Mouse (Mus musculus): ENCODE measurements around the gene E130308A19Rik. TPM values are rescaled to one million over a fixed set of nuclear protein-coding genes. Genes with fewer than 3 reads are reported as not detected.

Gene E130308A19Rik
- polyA plus RNA-seq, 1 experiment from 2014 or later: 37.3 TPM

DNA sequence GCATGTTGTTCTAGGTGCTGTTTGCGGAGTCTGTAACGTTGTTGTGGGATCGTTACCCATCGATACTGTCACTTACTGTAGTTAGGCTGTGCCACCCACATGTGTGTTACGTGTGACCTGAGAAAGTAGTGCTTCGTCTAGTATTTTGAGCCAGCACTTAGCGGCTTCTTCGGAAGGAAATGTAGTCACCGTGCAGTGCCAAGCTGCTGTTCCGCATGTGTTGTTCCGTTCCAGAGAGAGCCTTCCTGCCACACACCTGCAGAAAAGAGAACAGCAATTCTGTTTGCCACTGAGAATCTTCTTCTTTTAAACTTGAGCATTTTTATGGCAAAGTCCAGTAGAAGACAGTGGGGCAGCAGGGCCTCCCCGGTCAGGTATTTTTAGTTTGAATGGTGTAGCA, 100.5 kb downstream of the E130308A19Rik start:
- H3K27ac ChIP-seq (ENCODE audit: low read depth, low read length): no peak overlapping the region
- 88% methylated on average over 12 of the region's 12 CpGs for WGBS
- no peaks in the 10 kb centered on the region for H3K9me3 ChIP-seq (ENCODE audit: control insufficient read depth, low read length)
- H3K27me3 ChIP-seq (replicated peaks; ENCODE audit: control insufficient read depth, insufficient read depth, low read length): no peaks in the 10 kb centered on the region
- H3K4me2 ChIP-seq (ENCODE audit: low read length): no peak overlapping the region
- no peaks in the 10 kb centered on the region for H3K4me1 ChIP-seq (ENCODE audit: control insufficient read depth, insufficient read depth, low read depth, low read length)
- no peak for ATAC-seq
- no peak overlapping the region for H3K9ac ChIP-seq (ENCODE audit: low read depth, low read length)
- H3K36me3 ChIP-seq (ENCODE audit: control insufficient read depth, insufficient read depth, low read length): no peaks in the 10 kb centered on the region
- H3K4me3 ChIP-seq (ENCODE audit: low read length): no peak overlapping the region

DNA sequence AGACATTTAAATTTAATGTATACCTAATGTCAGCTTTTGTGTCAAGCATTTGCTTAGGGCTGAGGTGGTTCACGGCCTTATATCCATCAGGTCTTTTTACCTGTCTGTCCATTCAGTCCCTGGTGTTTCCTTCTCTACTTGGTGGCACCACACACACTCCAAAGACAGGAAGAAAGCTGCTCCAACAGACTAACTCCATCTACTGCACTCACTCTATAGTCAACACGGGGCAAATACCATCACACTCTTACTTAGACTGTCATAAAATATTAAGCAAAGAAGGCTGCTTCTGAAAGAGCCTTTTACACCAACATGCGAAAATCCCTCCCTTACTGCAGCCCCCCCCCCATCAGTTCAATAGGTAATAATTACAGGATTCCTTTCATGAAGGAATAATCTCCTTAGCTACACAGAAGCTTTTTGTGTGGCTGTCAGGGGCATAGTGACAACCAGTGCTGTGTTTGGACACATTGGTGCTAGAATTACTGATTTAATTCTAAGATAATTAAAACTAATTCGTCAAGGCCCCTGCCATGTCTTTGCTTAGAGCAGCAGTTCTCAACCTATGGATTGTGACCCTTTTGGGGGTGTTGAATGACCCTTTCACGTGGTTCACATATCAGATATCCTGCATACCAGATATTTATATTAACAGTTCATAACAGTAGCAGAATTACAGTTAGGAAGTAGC, 101.3 kb downstream of the E130308A19Rik start:
- Histone ChIP-seq H3K4me3 (ENCODE audit: low read length) (no peak overlapping the region), H3K9ac (ENCODE audit: low read depth, low read length) (no peak overlapping the region), H3K4me1 (ENCODE audit: control insufficient read depth, insufficient read depth, low read depth, low read length) (no peaks in the 10 kb centered on the region), H3K27me3 (replicated peaks; ENCODE audit: control insufficient read depth, insufficient read depth, low read length) (no peaks in the 10 kb centered on the region), H3K4me2 (ENCODE audit: low read length) (no peak overlapping the region), H3K9me3 (ENCODE audit: control insufficient read depth, low read length) (no peaks in the 10 kb centered on the region), H3K27ac (ENCODE audit: low read depth, low read length) (no peak overlapping the region), H3K36me3 (ENCODE audit: control insufficient read depth, insufficient read depth, low read length) (no peaks in the 10 kb centered on the region)
- WGBS: 54% methylated on average over 5 of the region's 5 CpGs
- peak; percentile 52; the same call in 1 of the 2 replicates for ATAC-seq

DNA sequence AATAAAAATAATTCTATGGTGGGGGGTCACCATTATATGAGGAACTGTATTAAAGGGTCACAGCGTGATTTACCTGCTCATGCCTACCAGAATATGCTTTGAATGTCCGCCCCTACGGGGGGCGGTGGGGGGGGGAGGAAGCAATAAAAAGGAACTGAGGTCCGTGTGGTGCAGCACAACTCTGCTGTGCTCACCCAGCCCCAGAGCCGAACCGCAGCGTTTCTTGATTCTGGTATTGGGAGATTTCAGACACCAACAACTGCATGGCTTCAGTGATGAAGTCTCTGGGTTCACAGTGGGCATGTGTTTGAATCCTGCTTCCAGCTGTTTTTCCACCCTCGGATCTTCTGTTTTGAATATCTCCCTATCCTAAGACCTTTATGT, 101.9 kb downstream of the E130308A19Rik start:
- 73% methylated on average over 9 of the region's 9 CpGs for WGBS
- no peak overlapping the region for H3K4me2 ChIP-seq (ENCODE audit: low read length)
- H3K4me3 ChIP-seq (ENCODE audit: low read length): no peak overlapping the region
- no peak overlapping the region for H3K27ac ChIP-seq (ENCODE audit: low read depth, low read length)
- H3K4me1 ChIP-seq (ENCODE audit: control insufficient read depth, insufficient read depth, low read depth, low read length): no peaks in the 10 kb centered on the region
- no peak overlapping the region for H3K9ac ChIP-seq (ENCODE audit: low read depth, low read length)
- ATAC-seq: peak; percentile 34; the same call in 1 of the 2 replicates
- H3K36me3 ChIP-seq (ENCODE audit: control insufficient read depth, insufficient read depth, low read length): no peaks in the 10 kb centered on the region
- H3K27me3 ChIP-seq (replicated peaks; ENCODE audit: control insufficient read depth, insufficient read depth, low read length): no peaks in the 10 kb centered on the region
- no peaks in the 10 kb centered on the region for H3K9me3 ChIP-seq (ENCODE audit: control insufficient read depth, low read length)

DNA sequence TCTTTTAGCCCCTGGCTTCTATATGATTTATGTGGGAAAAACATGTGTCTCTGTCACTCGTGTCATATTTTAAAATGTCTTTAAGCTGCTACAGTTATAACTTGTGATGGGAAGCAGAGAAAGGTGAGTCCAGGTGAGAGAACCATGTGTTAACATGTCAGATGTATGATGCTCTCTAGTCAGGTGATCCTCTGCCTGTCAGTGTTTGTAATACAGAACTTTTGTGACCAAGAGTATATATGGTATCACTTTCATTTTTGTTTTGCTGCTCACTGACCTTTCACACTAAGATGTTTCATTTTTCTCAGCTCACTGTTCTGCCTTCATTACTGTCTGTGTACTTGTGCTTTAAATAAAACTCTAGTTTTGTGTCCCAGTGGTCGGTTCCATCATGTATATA, 102.8 kb downstream of the E130308A19Rik start:
- Histone ChIP-seq H3K9ac (ENCODE audit: low read depth, low read length) (no peak overlapping the region), H3K4me2 (ENCODE audit: low read length) (no peak overlapping the region), H3K36me3 (ENCODE audit: control insufficient read depth, insufficient read depth, low read length) (no peaks in the 10 kb centered on the region), H3K4me1 (ENCODE audit: control insufficient read depth, insufficient read depth, low read depth, low read length) (no peaks in the 10 kb centered on the region), H3K27ac (ENCODE audit: low read depth, low read length) (no peak overlapping the region), H3K27me3 (replicated peaks; ENCODE audit: control insufficient read depth, insufficient read depth, low read length) (no peaks in the 10 kb centered on the region), H3K4me3 (ENCODE audit: low read length) (no peak overlapping the region), H3K9me3 (ENCODE audit: control insufficient read depth, low read length) (no peaks in the 10 kb centered on the region)
- 79% methylated on average over 2 of the region's 2 CpGs for WGBS
- no peak for ATAC-seq

DNA sequence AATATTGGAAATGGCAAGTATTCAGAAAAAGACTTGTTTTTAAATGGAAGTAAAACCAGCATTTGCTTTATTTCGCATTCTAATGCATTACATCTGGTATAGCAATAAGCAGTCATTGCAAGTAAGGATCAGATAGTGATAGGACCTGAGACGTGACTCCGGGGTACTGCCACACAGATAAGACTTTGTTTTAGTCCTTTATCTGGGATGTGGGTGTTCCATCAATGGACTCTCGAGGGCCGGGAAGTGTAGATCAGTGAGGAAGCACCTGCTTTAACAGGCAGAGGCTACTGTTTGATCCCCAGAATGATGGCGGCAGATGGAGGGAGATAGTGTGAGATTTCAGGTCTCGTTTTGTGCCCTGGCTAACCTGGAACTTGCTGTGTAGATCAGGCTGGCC, 105.5 kb downstream of the E130308A19Rik start:
- ATAC-seq: no peak
- Histone ChIP-seq H3K9ac (ENCODE audit: low read depth, low read length) (no peak overlapping the region), H3K4me2 (ENCODE audit: low read length) (no peak overlapping the region), H3K4me1 (ENCODE audit: control insufficient read depth, insufficient read depth, low read depth, low read length) (no peaks in the 10 kb centered on the region), H3K27me3 (replicated peaks; ENCODE audit: control insufficient read depth, insufficient read depth, low read length) (no peaks in the 10 kb centered on the region), H3K9me3 (ENCODE audit: control insufficient read depth, low read length) (0 out of 2 replicates have a peak, but pooled peaks cover 2% of the 10 kb centered on the region), H3K4me3 (ENCODE audit: low read length) (no peak overlapping the region), H3K27ac (ENCODE audit: low read depth, low read length) (no peak overlapping the region), H3K36me3 (ENCODE audit: control insufficient read depth, insufficient read depth, low read length) (no peaks in the 10 kb centered on the region)
- whole genome bisulfite sequencing: 95% methylated on average over 7 of the region's 7 CpGs

DNA sequence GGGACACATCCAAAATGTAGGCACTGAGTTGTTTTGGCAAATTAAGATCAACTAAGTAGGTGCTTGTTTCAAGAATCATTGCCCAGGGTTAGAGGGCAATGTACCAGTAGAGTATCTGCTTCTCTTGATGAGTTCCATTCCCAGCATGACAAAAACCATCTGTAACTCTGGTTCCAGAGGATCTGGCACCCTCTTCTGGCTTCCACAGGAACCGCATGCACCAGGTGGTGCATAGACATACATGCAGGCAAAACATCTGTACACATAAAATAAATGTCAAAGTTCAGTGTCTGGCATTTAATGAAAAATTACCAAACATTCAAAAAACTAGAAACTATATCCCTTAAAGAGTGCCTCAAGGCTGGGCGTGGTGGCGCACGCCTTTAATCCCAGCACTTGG, 113.3 kb downstream of the E130308A19Rik start:
- no peak for ATAC-seq
- H3K36me3 ChIP-seq (ENCODE audit: control insufficient read depth, insufficient read depth, low read length): no peaks in the 10 kb centered on the region

DNA sequence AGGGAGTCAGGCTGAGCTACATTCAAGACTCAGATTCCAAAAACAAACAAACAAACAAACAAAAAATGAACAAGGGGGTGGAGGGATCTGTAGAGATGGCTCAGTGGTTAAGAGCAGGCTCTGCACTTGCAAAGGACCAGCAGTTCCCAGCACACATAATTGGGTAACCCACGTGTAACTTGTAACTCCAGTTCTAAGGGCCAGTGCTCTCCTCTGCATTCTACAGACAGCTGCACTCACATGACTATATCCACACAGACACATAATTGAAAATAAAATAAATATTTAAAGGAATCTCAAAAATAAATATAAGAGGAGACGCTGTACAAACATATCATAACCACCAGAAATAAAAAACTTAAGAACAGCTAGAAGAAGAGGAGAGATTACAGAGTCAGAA, 113.9 kb downstream of the E130308A19Rik start:
- H3K4me1 ChIP-seq (ENCODE audit: control insufficient read depth, insufficient read depth, low read depth, low read length): no peaks in the 10 kb centered on the region
- ATAC-seq: no peak
- 0 out of 2 replicates have a peak, but pooled peaks cover 5% of the 10 kb centered on the region for H3K9me3 ChIP-seq (ENCODE audit: control insufficient read depth, low read length)
- H3K27me3 ChIP-seq (replicated peaks; ENCODE audit: control insufficient read depth, insufficient read depth, low read length): no peaks in the 10 kb centered on the region
- no peak overlapping the region for H3K27ac ChIP-seq (ENCODE audit: low read depth, low read length)
- no peaks in the 10 kb centered on the region for H3K36me3 ChIP-seq (ENCODE audit: control insufficient read depth, insufficient read depth, low read length)
- no peak overlapping the region for H3K9ac ChIP-seq (ENCODE audit: low read depth, low read length)
- H3K4me3 ChIP-seq (ENCODE audit: low read length): no peak overlapping the region
- no peak overlapping the region for H3K4me2 ChIP-seq (ENCODE audit: low read length)
- 86% methylated on average over 2 of the region's 2 CpGs for WGBS

More for the DNA sequence above, 113.3 kb downstream of the E130308A19Rik start:
- H3K4me1 ChIP-seq (ENCODE audit: control insufficient read depth, insufficient read depth, low read depth, low read length): no peaks in the 10 kb centered on the region
- H3K9ac ChIP-seq (ENCODE audit: low read depth, low read length): no peak overlapping the region
- WGBS: 93% methylated on average over 4 of the region's 4 CpGs
- H3K9me3 ChIP-seq (ENCODE audit: control insufficient read depth, low read length): 0 out of 2 replicates have a peak, but pooled peaks cover 5% of the 10 kb centered on the region
- H3K27me3 ChIP-seq (replicated peaks; ENCODE audit: control insufficient read depth, insufficient read depth, low read length): no peaks in the 10 kb centered on the region
- no peak overlapping the region for H3K4me3 ChIP-seq (ENCODE audit: low read length)
- no peak overlapping the region for H3K4me2 ChIP-seq (ENCODE audit: low read length)
- no peak overlapping the region for H3K27ac ChIP-seq (ENCODE audit: low read depth, low read length)

DNA sequence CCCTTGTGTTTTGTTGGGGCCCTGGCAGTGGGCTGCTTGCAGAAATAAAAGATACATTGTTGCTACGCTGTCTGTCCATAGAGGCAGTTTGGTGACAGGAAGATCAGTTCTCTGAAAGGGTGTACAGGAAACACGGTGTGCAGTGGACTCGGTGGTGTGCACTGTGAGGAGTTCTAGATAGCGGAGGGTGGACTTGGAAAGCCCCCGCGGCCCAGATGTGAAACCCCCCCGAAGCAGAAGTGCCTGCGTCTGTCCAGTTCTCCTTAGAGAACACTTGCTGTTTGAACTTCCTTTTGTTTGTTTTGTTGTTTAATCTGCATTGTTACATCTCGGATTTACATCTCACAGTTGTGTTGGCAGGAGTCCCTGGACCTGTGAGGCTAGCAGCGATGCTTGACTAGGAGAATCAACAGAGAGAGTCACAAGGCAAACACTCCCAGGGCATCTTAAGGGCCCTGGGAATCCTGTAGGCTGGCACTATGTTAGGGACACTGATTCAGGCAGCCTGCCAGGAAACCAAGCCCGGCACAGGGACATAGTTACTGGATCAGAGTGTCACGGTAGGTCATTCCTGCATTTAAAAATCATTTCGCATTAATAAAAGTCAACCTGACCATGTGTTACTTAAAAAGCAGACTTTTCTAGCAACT, 127.6 kb downstream of the E130308A19Rik start:
- 0 out of 2 replicates have a peak, but pooled peaks cover 5% of the 10 kb centered on the region for H3K36me3 ChIP-seq (ENCODE audit: control insufficient read depth, insufficient read depth, low read length)
- H3K9me3 ChIP-seq (ENCODE audit: control insufficient read depth, low read length): no peaks in the 10 kb centered on the region
- H3K27ac ChIP-seq (ENCODE audit: low read depth, low read length): no peak overlapping the region
- H3K4me2 ChIP-seq (ENCODE audit: low read length): no peak overlapping the region
- WGBS: 64% methylated on average over 13 of the region's 13 CpGs
- ATAC-seq: no peak
- no peaks in the 10 kb centered on the region for H3K27me3 ChIP-seq (replicated peaks; ENCODE audit: control insufficient read depth, insufficient read depth, low read length)
- H3K9ac ChIP-seq (ENCODE audit: low read depth, low read length): no peak overlapping the region
- H3K4me3 ChIP-seq (ENCODE audit: low read length): no peak overlapping the region
- H3K4me1 ChIP-seq (ENCODE audit: control insufficient read depth, insufficient read depth, low read depth, low read length): peaks cover 4% of the 10 kb centered on the region

DNA sequence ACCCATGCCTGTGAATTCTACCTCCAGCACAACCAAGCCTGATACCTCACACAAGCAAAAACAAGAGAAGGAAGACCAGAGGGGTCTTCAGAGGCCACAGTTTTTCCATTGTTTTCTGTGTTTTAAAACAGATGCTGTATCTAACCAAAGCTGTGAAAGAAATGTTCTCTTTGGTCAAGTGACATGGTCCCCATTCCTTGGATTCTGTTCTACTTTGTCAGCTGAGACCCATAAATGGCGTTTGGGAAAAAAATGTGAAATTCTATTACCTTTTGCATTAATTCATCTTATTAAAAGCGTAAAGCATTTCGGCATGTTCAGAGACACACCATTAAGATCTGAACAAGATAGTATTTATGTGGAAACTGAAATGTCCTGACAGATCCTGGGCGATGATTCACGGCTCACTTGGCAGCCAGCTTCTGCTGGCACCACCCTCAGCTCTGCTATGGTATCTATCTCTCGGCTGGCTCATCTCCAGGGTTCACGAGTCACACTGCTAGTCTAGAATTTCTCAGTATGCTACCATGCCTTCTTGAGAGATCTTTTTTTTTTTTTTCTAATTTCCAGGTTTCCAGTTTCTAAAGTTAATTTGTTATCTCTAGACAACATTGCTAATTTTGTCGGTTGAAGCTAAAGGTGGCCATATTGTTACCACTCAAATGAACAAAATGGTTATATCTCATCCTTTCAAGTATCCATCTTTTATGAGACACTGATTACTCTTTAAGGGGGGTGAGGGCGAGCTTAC, 130.5 kb downstream of the E130308A19Rik start:
- peak; percentile 46; the same call in 1 of the 2 replicates for ATAC-seq
- no peak overlapping the region for H3K4me3 ChIP-seq (ENCODE audit: low read length)
- 57% methylated on average over 9 of the region's 9 CpGs for WGBS
- no peak overlapping the region for H3K9ac ChIP-seq (ENCODE audit: low read depth, low read length)
- H3K27me3 ChIP-seq (replicated peaks; ENCODE audit: control insufficient read depth, insufficient read depth, low read length): no peaks in the 10 kb centered on the region
- no peaks in the 10 kb centered on the region for H3K9me3 ChIP-seq (ENCODE audit: control insufficient read depth, low read length)
- H3K4me1 ChIP-seq (ENCODE audit: control insufficient read depth, insufficient read depth, low read depth, low read length): peaks cover 4% of the 10 kb centered on the region
- H3K4me2 ChIP-seq (ENCODE audit: low read length): no peak overlapping the region
- 0 out of 2 replicates have a peak overlapping the region, but pooled peaks have one; percentile 17 for H3K27ac ChIP-seq (ENCODE audit: low read depth, low read length)
- H3K36me3 ChIP-seq (ENCODE audit: control insufficient read depth, insufficient read depth, low read length): 0 out of 2 replicates have a peak, but pooled peaks cover 5% of the 10 kb centered on the region

Measured in hindbrain, embryonic 16.5 days (tissue).